Mouse (Mus musculus) neural tube, embryonic 14.5 days (tissue): Measurements from ENCODE around the gene Zfp771. TPM values are rescaled to one million over a fixed set of nuclear protein-coding genes. Genes with fewer than 3 reads are reported as not detected.
A peak's percentile ranks its signal among the peaks of the same experiment; 100 is the strongest.

ENCODE experiments used
- ATAC-seq: fragments of 200-750 bp; cut with Nextera tagmentation; 2 replicates; pipeline ENCODE4 v1.8.0; 2017; ENCODE audit warnings: low read depth, mild to moderate bottlenecking, moderate TSS enrichment, moderate library complexity
- H3K27ac ChIP-seq: fragments of 300-500 bp; sonication (generic); 2 replicates; pipeline ENCODE4 v1.5.1; 2014; ENCODE audit warnings: low read depth, mild to moderate bottlenecking, control low read depth, low read length, moderate library complexity, mixed read lengths
- H3K27me3 ChIP-seq: fragments of 300-500 bp; sonication (generic); 2 replicates; pipeline ENCODE4 v1.6.1; 2014; ENCODE audit warnings: low read length; ENCODE audit not compliant: control insufficient read depth, insufficient read depth
- H3K36me3 ChIP-seq: fragments of 300-500 bp; sonication (generic); 2 replicates; pipeline ENCODE4 v1.6.1; 2014; ENCODE audit warnings: low read length, mixed read lengths; ENCODE audit not compliant: control insufficient read depth, insufficient read depth
- H3K4me1 ChIP-seq: fragments of 300-500 bp; sonication (generic); 2 replicates; pipeline ENCODE4 v1.6.1; 2014; ENCODE audit warnings: low read length; ENCODE audit not compliant: control insufficient read depth, insufficient read depth
- H3K4me2 ChIP-seq: fragments of 300-500 bp; sonication (generic); 2 replicates; pipeline ENCODE4 v1.6.1; 2014; ENCODE audit warnings: mild to moderate bottlenecking, low read depth, low read length, control low read depth
- H3K4me3 ChIP-seq: fragments of 300-500 bp; sonication (generic); 2 replicates; pipeline ENCODE4 v1.5.1; 2014; ENCODE audit warnings: low read depth, low read length, control low read depth, mixed read lengths
- H3K9ac ChIP-seq: fragments of 300-500 bp; sonication (generic); replicated peaks from 2 replicates; pipeline ENCODE4 v1.6.1; 2014; ENCODE audit warnings: low read depth, mild to moderate bottlenecking, control low read depth, low read length, mixed read lengths
- H3K9me3 ChIP-seq: fragments of 300-500 bp; sonication (generic); 2 replicates; pipeline ENCODE4 v1.6.1; 2016; ENCODE audit warnings: low read length; ENCODE audit not compliant: control insufficient read depth
- WGBS: fragments of 180-500 bp; shearing (Covaris S2); extraction: QIAGEN DNeasy Blood & Tissue Kit; methylation state at CpG from one replicate; pipeline ENCODE4 v1.1.7; 2014; 5-methylcytosine and 5-hydroxymethylcytosine counted together
- polyA plus RNA-seq: library from polyadenylated mRNA; unstranded; fragments of >200 nt; fragmentation: Nextera tagmentation; extraction: Ambion mirVana; gene quantifications from 2 replicates; pipeline ENCODE4 v1.2.1, GENCODE M21; 2014

Gene Zfp771
- polyA plus RNA-seq, 1 experiment from 2014 or later: 68.8 TPM

DNA sequence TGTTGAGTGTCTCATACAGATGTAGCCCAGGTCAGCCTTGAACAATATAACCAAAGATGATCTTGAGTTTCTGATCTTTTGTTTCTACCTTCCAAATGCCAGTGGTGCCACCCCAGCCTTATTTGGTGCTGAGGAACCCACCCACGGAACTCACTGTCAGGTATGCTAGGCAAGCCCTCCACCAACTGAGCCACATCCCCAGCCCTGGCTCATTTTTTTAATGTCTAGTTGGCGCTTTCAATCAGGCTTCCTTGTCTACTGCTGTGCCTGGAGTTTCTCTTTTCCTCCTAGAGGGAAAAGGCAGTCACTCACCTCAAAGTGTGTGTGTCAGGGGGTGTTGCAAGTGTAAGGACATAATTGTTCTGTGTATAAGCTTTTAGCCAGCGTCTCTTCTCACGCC is 27.0 kb downstream of the Zfp771 start:
- Histone ChIP-seq H3K27ac (no peak overlapping the region), H3K4me1 (peaks cover 12% of the 10 kb centered on the region), H3K27me3 (no peaks in the 10 kb centered on the region), H3K9ac (no peak overlapping the region), H3K4me3 (no peak overlapping the region), H3K4me2 (no peak overlapping the region), H3K36me3 (no peaks in the 10 kb centered on the region), H3K9me3 (0 out of 2 replicates have a peak, but pooled peaks cover 3% of the 10 kb centered on the region)
- WGBS: 93% methylated on average over 4 of the region's 4 CpGs
- ATAC-seq: no peak

DNA sequence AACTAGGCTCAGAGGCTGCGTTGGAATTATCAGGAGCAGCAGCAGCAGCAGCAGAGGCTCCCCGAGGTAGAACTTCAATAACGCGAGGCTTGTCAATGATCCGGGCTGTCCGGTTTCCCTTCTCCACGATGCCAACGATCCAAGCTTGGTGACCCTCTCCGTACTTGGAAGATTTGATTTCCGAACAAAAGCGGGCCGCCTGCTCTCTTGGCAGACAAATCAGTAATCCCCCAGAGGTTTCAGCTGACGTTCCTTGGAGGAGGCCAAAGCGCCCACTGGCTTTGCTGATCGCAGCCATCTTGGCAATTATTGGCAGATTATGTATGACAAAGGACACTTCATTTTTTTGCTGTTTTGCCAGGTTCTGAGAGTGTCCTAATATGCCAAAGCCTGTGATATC is 28.5 kb downstream of the Zfp771 start:
- ATAC-seq: no peak
- peak overlapping the region; percentile 88; the same call in 1 of the 2 replicates for H3K4me2 ChIP-seq
- H3K36me3 ChIP-seq: no peaks in the 10 kb centered on the region
- no peak overlapping the region for H3K27ac ChIP-seq
- H3K4me3 ChIP-seq: peak overlapping the region; percentile 88; the same call in 1 of the 2 replicates
- no peak overlapping the region for H3K9ac ChIP-seq
- 91% methylated on average over 15 of the region's 15 CpGs for WGBS
- peaks cover 12% of the 10 kb centered on the region for H3K4me1 ChIP-seq
- 0 out of 2 replicates have a peak, but pooled peaks cover 3% of the 10 kb centered on the region for H3K9me3 ChIP-seq
- no peaks in the 10 kb centered on the region for H3K27me3 ChIP-seq

DNA sequence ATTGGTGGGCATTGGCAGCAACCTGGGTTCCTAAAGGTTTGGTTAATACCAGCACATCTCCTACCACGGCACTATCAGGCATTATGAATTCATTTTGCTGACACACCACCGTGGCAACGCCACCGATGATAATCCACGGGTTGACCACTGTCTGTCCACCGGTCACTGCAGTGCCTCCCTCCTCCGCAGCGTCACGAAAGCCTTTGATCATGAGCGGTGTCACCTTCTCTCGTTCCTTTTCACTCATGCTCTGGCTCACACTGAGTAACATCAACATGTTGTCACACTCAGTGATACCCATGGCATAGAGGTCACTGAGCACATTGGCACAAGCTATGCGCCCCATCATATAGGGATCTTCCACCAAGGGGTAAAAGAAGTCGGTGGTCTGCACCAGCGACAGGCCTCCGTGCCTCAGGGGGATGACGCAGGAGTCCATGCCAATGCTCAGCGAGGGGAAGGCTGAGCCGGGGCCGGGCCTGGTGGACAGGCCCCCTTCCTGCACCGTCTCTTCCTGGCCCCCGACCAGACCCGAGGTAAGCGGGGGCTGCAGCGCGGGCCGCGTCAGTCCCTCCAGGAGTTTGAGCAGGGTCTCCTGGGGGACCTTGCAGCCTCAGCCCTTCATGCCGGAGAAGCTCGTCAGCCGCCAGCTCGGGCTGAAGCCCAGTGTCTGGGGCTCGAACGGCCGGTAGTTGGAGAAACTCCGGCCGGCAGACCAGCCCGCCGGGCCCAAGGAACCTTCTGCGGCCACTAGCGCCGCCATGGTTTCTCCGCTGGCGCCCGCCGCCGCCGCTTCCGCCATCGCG is 29.2 kb downstream of the Zfp771 start:
- H3K4me1 ChIP-seq: peaks cover 12% of the 10 kb centered on the region
- H3K9ac ChIP-seq: peak overlapping the region; percentile 91
- ATAC-seq: peak; percentile 67
- H3K9me3 ChIP-seq: 0 out of 2 replicates have a peak, but pooled peaks cover 2% of the 10 kb centered on the region
- no peaks in the 10 kb centered on the region for H3K36me3 ChIP-seq
- peak overlapping the region; percentile 88 for H3K4me2 ChIP-seq
- peak overlapping the region; percentile 88 for H3K4me3 ChIP-seq
- no peaks in the 10 kb centered on the region for H3K27me3 ChIP-seq
- H3K27ac ChIP-seq: peak overlapping the region; percentile 80
- 17% methylated on average over 47 of the region's 50 CpGs for WGBS

GRCm38 (mm10) chr7:127273925-127274789 is 30.1 kb downstream of the Zfp771 start, which contains the start of gene Sephs2:
Sephs2 (minus strand) TSS chr7:127274055.
- 4% methylated on average over 39 of the region's 39 CpGs for WGBS
- no peaks in the 10 kb centered on the region for H3K27me3 ChIP-seq
- H3K27ac ChIP-seq: peak within 1 kb of the TSS; percentile 80
- H3K4me1 ChIP-seq: peaks cover 12% of the 10 kb centered on the region
- peak; percentile 93 for ATAC-seq
- no peaks in the 10 kb centered on the region for H3K36me3 ChIP-seq
- H3K9me3 ChIP-seq: no peaks in the 10 kb centered on the region
- H3K4me2 ChIP-seq: peak within 1 kb of the TSS; percentile 88
- peak within 1 kb of the TSS; percentile 88 for H3K4me3 ChIP-seq
- H3K9ac ChIP-seq: peak within 1 kb of the TSS; percentile 91

DNA sequence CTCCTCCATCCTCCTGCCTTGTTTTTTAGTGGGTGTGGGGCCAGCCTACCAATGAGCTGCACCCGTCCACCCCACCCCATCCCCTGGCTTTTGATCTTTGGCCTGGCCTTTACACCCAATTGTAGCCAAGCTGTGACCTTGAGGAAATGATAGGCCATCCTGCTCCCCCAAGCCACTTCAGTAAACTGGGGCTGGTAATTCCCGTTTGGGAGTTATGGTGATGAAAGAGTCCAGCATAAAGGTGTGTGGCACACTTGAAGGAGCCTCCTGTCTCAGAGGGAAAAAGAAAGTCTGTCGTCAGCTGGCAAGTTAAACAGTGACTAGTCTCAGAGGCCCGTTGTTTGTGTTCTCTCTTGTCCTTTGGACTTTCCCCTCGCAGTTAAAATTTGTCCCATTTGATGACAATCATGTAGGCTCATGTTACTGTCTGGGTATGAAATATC is 32.5 kb downstream of the Zfp771 start:
- H3K36me3 ChIP-seq: no peaks in the 10 kb centered on the region
- H3K27ac ChIP-seq: no peak overlapping the region
- no peaks in the 10 kb centered on the region for H3K9me3 ChIP-seq
- H3K9ac ChIP-seq: no peak overlapping the region
- H3K4me3 ChIP-seq: no peak overlapping the region
- 66% methylated on average over 5 of the region's 5 CpGs for WGBS
- H3K27me3 ChIP-seq: no peaks in the 10 kb centered on the region
- no peak for ATAC-seq
- H3K4me2 ChIP-seq: no peak overlapping the region
- peaks cover 12% of the 10 kb centered on the region for H3K4me1 ChIP-seq

DNA sequence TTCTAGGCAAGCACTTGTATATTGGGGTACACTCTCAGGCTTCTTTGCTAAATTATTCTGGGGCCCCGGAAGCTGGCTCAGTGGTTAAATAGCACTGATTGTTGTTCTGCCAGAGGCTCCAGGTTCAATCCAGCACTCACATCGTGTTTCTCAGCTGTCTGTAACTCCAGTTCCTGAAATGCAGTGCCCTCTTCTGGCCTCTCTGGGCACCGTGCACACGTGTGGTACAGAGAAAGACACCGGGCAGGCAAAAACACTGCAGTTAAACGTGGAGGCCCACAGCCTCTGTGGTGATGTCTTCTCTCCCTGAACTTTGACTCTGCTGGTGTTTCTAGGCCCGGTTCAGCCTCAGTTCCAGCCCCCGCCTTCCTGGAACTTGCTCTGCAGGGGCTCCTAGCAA is 34.2 kb downstream of the Zfp771 start:
- no peak for ATAC-seq
- Histone ChIP-seq H3K4me2 (no peak overlapping the region), H3K4me1 (peaks cover under 1% of the 10 kb centered on the region; the same call in 1 of the 2 replicates), H3K9me3 (no peaks in the 10 kb centered on the region), H3K27ac (no peak overlapping the region), H3K9ac (no peak overlapping the region), H3K4me3 (no peak overlapping the region), H3K36me3 (no peaks in the 10 kb centered on the region), H3K27me3 (no peaks in the 10 kb centered on the region)
- 20% methylated on average over 8 of the region's 8 CpGs for WGBS

DNA sequence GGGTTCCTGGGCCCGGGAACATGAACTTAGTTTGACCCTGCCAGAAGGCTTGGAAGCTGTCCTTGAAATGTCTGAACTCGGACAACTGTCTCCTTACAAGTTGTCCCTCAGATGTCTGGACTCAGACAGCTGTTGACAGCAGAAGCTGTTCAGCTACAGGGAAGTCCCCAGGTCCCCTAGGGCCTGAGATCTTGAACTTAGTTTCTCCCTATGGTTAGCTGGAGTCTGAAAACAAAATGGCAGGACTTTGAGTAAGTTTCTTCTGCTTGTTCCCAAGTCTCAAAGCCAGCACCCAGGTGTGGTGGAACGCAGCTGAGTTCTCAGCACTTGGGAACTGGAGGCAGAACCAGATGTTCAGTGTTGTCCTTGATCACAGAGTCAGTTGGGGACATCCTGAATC is 36.0 kb downstream of the Zfp771 start:
- H3K9me3 ChIP-seq: no peaks in the 10 kb centered on the region
- H3K9ac ChIP-seq: no peak overlapping the region
- WGBS: 70% methylated on average over 3 of the region's 3 CpGs
- H3K27me3 ChIP-seq: no peaks in the 10 kb centered on the region
- no peaks in the 10 kb centered on the region for H3K4me1 ChIP-seq
- no peak overlapping the region for H3K4me2 ChIP-seq
- H3K36me3 ChIP-seq: no peaks in the 10 kb centered on the region
- H3K27ac ChIP-seq: no peak overlapping the region
- no peak for ATAC-seq
- H3K4me3 ChIP-seq: no peak overlapping the region

DNA sequence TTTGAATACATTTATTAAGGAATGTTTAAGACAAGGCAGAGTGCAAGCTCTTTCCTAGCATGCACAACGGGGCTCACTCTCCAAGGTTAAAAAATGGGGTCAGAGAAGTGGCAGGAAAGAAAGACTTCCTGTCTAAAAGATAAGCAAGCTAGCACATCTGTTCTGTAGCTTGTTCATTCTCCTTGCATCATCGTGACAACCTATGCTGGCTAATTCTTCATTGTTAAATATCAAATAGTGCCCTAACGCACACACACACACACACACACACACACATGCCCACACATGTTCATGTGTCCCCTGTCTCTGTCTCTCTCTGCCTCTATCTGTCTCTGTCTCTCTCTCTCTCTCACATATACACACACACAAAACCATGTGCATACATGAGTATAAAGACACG is 37.0 kb downstream of the Zfp771 start:
- Histone ChIP-seq H3K4me3 (no peak overlapping the region), H3K9ac (no peak overlapping the region), H3K4me1 (no peaks in the 10 kb centered on the region), H3K27me3 (no peaks in the 10 kb centered on the region), H3K4me2 (no peak overlapping the region), H3K27ac (no peak overlapping the region), H3K9me3 (no peaks in the 10 kb centered on the region), H3K36me3 (no peaks in the 10 kb centered on the region)
- 71% methylated on average over 4 of the region's 4 CpGs for WGBS
- ATAC-seq: no peak

DNA sequence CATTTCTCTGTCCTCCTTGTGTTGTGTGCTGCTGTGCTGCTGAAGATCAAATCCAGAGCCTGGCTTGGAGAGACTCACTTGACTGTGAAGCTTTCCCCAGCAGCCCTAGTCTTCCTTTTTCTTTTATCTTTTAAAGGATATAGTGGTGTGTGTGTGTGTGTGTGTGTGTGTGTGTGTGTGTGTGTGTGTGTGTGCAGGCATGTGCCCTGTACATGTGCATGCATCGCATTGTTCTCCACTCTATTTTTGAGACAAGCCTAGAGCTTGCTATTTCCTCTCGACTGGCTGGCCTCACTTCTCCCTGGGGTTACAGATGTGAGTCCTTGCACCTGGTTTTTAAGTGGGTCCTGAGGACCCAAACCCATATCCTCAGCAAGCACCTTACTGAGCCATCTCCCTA is 38.1 kb downstream of the Zfp771 start:
- Histone ChIP-seq H3K4me2 (no peak overlapping the region), H3K4me3 (no peak overlapping the region), H3K27me3 (no peaks in the 10 kb centered on the region), H3K4me1 (no peaks in the 10 kb centered on the region), H3K36me3 (no peaks in the 10 kb centered on the region), H3K27ac (no peak overlapping the region), H3K9ac (no peak overlapping the region), H3K9me3 (no peaks in the 10 kb centered on the region)
- 77% methylated on average over 2 of the region's 2 CpGs for WGBS
- no peak for ATAC-seq
